Mouse (Mus musculus): Measurements from ENCODE around the gene Sdsl.

Sdsl gene

DNA sequence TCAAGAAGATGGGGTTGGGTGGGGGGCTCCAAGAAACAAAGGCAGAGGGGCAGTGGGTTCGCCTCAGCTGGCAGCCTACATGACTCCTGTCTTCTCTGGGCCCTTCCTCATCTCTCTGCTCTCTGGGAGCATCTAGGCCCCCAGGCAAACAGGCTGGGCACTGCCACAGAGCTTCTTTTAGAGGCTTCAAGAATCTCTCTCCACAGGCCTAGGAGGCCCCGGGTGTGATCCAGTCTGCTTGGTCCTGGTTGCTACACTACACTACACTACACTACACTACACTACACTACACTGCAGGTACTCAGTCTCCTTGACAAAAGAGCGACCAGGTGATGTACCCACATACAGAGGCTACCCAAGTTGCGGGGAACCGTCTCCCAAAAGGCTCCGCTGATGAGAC, 42.9 kb downstream of the Sdsl start:
- no peak for DNase-seq (ENCODE audit: low spot score in 2 of 2)

DNA sequence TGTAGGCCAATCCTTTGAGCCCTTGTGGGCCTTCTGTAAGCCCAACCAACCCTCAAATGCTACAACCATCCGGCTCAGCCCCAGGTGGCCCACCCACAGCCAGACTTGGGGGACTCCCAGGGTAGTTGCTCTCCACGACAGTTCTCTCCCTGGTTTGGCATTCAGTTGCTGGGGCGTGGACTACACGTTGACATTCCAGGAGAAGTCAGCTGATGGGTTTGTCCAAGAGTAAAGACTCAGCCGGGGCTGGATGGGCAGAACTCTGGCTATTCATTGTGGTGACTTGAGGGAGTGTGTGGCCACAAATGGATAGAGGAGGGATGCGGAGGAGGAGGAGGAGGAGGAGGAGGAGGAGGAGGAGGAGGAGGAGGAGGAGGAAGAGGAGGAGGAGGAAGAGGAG, 43.6 kb downstream of the Sdsl start:
- DNase-seq (ENCODE audit: low spot score in 2 of 2) = no peak

DNA sequence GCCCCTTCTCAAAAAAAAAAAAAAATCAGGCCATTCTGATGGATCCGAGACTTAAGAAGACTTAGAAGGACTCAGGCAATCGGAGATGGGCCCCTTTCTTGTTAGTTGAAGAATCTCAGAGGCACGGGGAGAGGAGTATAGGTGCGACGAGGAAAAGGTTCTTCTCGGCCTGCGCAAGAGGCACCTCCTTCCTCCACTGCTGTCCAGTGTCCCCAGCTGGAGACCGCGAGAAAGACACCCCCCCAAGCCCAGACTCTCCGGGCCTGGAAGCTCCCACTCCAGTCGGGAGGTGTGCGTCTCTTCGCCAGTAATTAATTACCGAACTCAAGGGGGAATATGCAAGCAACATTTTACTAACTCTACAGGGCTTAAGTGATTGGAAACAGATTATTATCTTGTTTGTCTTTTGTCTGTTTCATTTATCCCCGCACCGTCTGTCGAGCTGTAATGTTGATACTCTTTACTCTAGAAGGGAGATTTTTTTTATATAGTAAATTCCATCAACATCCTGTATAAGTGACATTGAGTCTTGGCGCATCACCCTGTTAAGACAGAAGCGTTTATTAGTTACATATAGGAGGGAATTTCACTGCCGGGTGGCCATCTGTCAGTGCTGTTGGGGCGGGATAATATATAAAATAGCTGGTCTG, 44.3 kb downstream of the Sdsl start:
- no peak for DNase-seq (ENCODE audit: low spot score in 2 of 2)

DNA sequence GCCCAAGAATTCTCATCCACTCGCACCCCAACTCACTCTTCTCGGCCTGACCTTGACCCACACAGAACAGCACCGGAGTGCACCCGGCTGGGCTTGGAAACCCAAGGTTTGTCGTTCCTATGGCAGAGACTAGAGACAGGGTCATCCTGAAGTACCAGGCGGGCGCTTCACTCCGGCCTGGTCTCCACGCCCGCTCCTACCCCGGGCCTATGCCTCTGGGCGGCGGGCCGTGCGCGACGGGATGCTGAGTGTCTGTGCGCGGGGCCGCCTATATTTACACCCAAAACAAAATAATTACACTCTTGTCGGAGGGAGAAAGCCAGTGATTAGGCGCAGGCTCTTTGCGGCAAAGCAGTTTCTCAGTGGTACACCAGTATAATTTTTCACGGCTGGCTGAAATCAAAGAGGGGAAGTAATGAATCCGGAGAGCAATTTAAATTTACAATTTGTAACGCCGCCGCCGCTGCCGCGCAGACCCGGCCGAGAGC, 45.1 kb downstream of the Sdsl start:
- DNase-seq (ENCODE audit: low spot score in 2 of 2) = no peak

DNA sequence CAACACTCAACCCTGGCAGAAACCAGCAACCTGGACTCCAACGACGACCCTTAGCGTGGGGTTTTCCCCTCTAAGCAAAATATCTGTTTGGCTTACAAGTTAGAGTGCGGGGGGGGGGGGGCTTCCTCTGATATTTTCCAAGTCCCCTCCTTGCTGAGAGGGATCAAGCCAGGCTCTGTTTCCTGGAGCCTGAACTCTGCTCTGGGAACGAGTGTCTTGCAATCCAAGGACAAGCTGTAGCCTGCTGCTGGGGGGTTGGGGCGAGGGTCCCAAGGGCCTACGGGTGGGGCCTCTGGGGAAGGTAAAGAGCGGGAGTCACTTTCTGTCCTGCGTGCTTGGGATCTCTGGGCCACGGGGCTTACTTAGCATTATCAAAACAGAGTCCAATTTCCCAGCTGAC, 46.0 kb downstream of the Sdsl start:
- DNase-seq (ENCODE audit: low spot score in 2 of 2) = no peak

DNA sequence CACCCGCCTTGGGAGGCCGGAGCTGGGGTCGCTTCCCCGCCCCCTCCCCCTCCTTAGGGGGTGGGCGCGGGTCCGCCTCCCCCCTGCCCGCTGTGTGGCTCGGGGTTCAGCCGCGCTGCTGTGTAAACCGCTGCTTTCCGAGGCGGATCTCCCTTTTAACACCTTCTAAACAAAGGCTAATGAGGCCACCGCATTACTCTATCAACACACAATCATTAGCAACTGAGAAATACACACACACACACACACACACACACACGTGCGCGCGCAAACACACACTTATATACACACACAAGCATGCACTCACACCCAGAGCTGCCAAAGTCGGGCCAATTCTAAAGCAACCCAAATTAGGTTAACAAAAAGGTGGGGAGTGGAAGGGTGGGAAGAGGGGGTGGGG, 46.9 kb downstream of the Sdsl start:
- DNase-seq (ENCODE audit: low spot score in 2 of 2) = no peak

DNA sequence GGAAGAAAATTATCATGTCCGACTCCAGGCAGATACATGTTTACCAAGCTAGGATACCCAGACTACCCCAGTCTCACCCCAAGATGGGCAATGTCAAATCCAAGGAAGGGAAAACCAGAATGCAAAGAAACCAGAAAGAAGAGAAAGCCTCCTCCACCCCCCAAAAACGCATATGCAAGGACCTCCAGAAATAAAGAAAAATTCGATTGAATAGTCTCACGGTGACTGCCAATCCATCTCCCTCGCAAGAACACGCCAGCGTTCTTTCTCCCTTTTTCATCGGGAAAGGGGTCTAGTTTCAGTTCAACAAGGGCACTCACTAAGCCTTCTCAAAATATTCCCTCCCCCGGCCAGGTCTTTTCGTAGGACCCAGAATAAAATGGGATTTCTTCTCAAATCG, 48.0 kb downstream of the Sdsl start:
- no peak for DNase-seq (ENCODE audit: low spot score in 2 of 2)

DNA sequence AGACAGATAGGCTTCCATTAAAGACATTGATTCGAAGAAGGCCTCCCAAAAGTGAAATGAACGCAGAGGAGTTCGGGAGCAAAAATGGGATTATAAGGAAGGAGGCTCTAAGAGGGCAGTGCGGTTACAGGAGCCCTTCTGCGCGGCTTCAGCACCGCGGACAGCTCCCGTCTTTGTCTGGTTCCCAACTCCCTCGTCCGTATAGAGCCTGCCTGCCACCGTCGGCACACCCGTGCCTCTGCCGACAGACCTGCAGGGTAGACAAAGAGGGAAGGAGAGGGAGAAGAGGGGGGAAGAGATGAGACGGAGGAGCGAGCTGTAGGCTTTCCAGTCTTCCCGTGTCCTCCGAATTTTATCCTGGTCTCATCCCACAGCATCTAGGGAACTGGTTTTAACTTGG, 48.6 kb downstream of the Sdsl start:
- DNase-seq (ENCODE audit: low spot score in 2 of 2) = peak; percentile 46 to 81

DNA sequence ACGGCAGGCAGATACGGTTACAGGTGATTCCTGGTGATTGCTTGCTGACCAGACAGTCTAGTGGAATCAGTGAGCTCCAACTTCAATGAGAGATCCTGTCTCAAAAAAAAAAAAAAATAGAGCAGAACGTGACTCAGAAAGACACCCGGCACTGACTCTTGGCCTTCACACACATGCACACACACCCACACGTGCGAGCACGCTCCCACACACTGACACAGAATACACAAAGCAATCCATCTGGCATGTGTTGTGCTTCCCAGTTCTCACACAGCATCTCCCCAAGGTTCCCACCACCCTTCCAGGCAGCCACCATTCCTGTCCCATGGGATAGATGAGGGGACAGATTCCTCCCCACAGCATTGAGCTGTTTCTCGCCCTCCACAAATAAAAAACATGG, 52.5 kb downstream of the Sdsl start:
- DNase-seq (ENCODE audit: low spot score in 2 of 2) = no peak

DNA sequence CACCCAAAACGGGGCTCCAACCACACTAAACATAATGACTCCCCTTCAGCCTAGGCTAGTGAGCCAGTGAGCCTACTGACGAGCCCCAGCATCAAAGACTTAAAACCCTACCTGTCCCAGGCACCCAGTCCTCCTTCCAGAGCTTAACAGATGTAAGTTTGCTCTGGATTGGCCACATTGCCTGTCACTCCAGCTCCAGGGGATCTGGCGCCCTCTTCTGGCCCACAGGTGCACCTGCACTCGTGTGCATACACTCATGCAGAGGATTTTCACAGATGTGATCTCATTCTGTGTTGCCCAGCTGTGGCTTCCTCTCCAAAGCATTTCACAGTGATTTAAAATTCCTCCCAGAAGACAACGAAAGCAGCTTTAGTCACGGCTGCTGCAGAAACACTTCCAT, 59.2 kb downstream of the Sdsl start:
- DNase-seq (ENCODE audit: low spot score in 2 of 2) = no peak

DNA sequence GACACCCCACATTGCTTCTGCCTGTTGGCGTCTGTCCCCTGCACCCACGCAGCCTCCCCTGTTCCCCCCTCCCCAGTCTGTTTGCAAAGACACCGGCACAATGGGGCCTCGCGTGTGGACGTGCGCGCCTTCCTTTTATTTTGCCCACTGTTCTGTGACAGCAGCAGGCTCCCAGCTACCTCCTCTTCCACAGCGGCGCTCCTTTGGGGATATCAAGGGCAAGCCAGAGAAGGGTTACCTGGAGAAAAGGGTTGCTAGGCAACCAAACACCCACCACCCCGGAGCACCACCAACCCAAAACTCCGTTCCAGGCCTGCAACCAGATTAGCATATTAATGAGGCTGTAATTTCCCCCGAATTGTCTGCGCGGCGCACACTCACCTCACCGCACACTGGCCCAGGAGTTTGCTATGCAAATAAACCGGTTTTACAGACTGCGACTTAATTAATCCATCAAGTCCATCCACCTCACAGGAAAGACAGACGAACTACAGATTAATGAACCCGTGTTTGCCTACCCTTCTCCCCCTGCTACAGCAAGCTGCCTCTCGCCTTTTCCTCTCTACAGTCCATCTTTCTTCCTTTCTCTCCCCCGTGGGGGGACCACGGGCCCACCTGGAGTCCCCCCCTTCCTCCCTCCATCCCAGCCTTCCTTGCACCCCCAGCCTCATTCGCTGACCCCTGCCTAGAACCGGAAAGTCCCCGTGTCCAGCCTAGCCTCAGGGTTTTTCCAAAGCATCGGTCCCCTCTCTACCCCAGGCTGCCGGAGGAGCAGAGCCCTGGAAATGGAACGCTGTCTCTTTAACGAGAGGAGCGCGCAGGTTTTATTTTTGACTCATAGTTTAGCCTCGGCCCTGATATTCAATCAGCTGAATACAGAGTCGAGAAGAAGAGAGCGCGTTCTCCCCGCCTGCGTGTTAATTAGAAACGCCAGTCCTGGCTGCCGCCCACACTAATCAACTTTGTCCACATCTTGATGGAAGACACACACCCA, 62.9 kb downstream of the Sdsl start:
- DNase-seq (ENCODE audit: low spot score in 2 of 2) = no peak

DNA sequence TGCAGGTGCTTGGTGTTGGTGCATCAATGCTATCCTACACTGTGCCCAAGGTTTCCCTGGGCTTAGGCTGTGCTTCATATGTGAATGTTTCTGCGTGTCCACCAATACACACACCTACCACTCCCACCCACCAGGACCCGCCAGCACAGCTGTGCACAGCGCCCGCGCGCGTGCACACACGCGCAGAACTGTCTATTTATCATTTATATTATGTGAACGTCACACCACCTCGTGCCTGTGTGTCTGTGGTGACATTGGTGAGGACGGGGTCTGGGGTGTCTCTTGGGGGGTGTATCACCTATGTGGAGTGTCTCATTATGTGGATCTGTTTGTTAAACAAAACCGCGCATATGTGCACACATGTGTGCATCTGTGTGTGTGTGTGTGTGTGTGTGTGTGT, 63.7 kb downstream of the Sdsl start:
- DNase-seq (ENCODE audit: low spot score in 2 of 2) = no peak

Data from spleen, postnatal 4 days (tissue).